Mouse (Mus musculus): Measurements from ENCODE around the gene Taar2.

Taar2 gene

DNA sequence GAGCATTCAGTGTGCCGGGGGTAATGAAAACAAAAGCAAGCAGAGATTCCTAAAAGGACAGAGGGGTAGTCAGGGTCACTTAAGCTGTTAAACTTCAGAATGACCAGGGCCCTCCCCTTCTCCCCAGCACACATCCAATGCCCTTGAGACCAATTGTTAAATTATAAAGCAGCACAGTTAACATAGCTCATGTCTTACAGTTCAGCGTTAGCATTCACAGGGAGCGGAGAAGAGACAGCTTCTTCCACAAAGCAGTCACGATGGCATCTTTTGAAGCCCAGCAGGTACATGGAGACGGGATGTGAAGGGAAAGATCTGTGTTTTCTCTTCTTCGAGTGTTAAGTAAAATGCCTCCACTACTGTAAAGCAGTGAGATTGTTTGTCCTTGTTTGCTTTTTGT is at the start of gene Taar2:
Taar2 (plus strand) TSS at position 261 of the 400 bp plus-strand sequence.
- DNase-seq, result no peak

DNA sequence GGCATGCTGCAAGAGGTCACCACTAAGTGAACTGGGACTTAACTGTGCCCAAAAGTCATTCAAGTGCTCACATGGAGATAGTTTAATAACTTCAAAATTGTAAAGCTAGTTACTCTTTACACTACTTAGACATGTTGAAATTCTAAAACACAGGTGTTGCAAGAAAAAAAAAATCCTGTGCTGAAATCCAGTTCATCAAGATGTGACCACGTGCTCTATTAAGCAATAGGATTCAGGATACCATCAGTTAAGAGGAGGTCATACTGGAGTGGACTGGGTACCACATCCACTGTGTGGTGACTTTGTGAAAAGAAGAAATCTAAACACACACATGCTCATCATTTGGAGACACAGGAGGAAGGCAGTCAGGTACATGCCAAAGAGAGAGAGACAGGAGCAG is 45.4 kb upstream of the Taar2 start:
- DNase-seq, result no peak

DNA sequence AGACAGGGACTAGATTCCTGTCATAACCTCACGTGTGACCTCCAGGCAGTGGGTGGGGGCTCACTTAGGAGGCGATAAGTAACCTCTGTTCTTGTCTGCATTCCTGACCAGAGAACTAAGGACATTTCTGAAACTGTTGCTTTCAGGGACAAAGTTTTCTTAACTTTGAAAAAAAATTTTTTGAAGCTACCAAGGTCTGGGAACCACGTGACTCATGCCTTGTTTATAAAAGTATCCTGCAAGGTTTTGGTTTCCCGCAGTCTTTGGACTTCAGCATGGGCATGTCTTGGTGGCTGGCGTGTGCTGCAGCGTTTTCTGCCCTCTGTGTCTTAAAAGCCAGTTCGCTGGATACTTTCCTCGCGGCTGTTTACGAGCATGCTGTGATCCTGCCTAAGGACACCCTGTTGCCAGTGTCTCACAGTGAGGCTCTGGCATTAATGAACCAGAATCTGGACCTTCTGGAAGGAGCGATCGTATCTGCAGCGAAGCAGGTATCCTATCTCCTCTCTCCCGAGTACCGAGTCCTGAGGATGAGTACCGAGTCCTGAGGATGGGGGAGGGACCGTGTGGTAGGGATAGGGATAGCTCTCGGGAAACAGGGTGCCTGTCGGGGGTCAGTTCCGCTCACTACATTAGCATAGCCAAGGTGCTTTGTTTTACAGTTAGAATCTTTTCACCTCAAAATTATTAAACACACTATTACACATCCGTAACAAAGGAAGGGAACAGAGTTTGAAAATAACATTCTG is 43.6 kb upstream of the Taar2 start, which contains the start of gene Vnn1:
Vnn1 (plus strand) TSS at position 88 of the 749 bp plus-strand sequence.
- DNase-seq, result peak; percentile 50

DNA sequence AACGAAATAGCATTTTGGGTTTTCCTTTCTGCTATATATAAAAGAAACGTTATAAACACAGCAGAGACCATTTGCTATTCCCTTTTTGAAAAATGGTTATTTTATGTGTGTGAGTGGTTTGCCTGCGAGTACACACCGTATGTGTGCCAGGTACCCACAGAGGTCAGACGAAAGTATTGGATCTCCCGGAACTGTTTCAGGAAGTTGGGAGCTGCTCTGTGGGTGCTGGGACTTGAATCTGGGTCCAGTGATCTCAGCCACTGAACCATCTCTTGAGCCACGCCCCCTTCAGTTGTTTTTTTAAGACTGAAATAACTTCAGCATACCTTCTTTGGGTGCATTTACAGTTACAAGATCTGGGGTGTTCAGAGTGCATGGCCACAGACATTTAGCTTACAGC is 43.0 kb upstream of the Taar2 start:
- DNase-seq, result no peak

DNA sequence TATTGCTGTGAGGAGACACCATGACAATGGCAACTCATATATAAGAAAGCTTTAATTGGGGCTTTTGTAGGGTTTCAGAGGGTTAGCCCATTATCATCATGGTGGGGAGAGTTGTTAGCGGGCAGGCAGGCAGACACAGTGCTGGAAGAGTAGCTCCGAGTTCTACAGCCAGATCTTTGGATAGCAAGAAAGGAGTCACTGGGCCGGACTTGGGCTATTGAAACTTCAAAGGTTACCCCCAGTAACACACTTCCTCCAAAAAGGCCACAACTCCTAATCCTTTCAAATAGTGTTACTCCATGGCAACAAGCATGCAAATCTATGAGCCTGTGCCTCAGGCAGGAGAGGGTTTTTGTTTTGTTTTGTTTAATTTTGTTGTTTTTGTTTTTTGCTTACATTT is 37.3 kb upstream of the Taar2 start:
- no peak for DNase-seq

DNA sequence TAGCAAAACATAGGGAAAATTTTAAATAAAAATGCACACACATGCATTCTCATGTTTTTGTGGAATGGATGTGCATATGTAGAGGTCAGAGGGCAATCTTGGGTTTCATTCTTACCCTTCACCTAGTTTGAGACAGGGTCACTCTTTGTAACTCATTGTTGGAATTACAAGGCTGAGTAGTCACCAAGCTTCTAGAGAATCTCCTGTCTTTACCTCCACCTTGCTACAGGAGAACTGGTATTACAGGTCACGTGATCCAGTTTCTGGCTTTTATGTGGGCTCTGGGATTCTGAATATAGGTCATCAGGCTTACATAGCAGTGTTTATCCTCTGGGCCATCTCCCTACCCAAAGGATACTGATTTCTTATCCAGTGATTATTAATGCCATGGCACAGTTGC is 32.7 kb upstream of the Taar2 start:
- peak; percentile 20 for DNase-seq

DNA sequence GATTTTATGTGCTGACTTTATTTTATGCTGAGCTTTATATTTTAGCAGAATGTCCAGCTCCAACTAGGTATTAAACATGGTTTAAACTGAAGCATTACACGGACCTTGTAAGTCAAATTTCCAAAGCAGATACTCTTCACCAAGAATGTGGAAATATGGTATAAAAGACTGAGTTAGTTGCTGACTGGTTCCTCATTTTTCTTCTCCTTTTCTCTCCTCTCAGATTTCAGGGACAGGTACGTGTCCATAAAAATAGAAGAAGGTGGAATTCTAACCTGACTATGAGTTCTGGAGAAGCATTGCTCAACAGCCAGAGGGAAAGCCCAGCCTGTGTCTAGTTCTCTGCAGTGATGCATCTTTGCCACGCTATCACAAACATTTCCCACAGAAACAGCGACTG is 18.3 kb upstream of the Taar2 start, which contains the start of gene Taar1:
Taar1 (plus strand) TSS at position 301 of the 400 bp plus-strand sequence.
- DNase-seq, result no peak

DNA sequence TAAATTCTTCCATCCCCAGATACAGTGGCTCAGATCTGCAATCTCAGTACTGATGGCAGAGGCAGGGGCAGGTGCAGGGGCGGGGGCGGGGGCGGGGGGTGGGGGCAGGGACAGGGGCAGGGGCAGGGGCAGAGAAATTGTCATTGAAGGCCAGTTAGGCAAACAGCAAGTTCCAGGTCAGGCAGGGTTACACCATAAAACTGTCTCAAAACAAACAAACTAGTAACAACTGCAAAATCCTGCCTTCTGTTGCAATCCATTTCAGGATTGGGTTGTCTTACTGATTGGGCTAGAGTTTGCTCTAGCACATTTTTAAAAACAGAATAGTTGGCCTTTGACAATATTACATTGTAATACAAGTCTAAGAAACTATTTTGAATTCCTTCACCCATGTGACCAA is 15.9 kb upstream of the Taar2 start:
- DNase-seq, result no peak

DNA sequence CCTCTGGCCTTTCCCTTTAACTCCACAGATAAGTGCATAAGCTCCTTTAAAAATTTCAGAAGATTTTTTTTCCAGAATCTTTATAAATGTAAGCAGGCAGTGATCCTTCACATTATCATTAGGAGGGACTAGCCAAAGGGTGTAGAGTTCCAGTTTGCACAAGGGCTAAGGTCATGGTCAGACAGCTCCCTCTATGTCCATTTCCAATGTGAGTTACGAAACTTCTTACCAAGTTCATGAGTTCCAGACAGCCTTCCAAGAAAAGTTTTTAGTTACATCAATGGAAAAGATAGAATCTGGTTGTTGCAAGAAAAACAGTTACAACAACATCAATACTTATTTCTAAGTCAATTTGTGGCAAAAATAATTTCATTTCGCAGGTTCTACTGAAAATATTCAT is 14.4 kb upstream of the Taar2 start:
- DNase-seq, result no peak

DNA sequence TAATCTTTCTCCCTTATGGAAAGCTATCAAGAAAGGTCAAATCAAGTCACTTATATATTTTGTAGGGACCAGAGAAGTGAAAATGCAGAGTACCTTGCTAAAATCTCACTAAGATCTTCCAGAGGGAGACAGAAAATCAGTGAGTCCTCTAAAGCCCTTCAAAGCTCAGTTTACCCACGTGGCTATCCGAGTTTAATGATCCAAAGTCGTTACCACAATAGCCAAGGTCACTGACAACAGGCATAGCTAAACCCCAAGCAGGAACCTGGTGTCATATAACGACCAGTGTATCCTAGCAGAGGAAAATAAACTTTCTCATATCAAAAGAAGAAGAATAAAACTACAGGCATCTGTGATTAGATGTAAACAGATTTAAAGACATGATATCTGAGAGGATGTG is 759 bp upstream of the Taar2 start:
- no peak for DNase-seq

DNA sequence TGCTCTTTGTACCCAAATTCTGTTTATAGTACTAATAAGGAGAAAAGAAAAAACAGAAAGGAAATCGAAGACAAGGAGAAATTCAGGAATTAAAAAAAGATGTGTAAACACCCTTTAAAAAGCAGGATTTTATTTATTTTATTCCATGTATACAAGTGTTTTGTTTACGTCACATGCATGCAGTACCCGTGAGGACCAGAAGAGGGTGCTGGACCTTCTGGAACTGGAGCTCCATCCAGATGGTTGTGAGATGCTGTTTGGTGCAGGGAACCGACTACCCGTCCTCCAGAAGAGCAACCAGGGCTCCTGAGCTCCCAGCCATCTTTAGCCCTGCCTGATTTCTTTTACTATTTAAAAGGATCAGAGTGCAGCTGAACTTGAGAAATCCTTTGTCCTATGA is 4.1 kb downstream of the Taar2 start:
- no peak for DNase-seq

DNA sequence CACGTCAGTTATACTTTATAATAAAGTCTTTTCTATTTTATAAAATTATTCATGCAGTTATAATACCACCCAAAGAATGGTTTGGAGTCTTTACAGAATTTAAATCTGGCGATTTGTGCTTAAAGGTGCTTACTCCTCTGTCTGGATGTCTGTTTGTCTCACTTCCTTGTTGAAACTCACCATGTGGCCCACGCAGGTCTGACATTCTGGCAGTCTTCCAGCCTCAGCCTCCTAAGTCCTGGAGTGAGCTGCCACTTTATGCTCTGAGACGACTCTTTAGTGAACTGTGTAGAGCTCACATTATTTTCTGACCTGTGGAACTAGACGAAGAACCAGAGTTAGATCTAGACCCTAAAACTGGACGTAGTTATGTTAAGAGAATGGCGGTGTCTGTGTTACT is 9.7 kb downstream of the Taar2 start:
- no peak for DNase-seq

DNA sequence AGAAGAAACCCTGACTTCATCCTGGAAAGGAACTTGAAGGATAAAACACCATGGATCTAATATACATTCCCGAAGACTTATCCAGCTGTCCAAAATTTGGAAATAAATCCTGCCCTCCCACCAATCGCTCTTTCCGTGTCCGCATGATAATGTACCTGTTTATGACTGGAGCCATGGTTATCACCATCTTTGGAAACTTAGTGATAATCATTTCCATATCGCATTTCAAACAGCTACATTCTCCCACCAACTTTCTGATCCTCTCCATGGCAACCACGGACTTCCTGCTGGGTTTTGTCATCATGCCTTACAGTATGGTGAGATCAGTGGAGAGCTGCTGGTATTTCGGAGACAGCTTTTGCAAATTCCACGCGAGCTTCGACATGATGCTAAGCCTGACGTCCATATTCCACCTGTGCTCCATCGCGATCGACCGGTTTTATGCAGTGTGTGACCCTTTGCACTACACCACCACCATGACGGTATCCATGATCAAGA is 11.2 kb downstream of the Taar2 start, which contains the start of gene Taar3:
Taar3 (plus strand) TSS at position 51 of the 498 bp plus-strand sequence.
- DNase-seq, result no peak

DNA sequence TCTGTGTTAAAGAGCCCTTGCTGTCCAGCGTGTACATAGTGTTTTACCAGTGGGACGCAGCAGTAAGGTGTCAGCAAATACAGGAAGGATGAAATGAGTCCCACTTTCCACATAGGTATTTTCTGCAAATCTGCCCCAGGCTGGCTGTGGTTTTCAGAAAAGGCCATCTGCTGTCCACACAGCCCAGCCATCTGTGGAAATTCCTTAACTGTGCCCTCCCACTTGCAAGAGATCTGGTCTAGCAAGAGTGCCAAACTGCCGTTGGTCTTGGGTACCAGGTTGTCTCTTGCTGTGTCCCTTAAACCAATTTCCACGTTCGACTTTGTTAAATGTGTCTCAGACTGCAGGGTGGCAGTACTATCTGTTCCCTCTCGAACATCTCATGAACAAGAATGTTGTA is 13.3 kb downstream of the Taar2 start:
- DNase-seq, result no peak

DNA sequence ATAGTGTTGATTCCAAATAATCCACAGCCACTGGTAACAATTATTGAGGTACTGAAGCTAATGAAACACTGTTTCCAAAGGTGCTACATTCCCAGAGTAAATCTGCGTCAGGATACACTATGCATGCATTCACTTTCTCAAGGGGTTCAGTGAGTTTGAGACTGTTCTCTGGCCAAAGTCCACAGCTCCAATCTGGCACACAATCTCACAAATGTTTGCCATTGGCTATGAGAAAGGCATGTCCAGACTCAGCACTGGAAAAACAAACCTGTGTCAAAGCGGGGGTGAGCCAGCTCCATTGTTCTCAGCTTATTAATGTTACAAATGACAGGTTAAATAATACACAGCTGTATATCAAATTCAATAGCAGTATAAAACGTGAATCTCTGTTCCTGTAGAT is 20.7 kb downstream of the Taar2 start:
- peak; percentile 65 for DNase-seq

DNA sequence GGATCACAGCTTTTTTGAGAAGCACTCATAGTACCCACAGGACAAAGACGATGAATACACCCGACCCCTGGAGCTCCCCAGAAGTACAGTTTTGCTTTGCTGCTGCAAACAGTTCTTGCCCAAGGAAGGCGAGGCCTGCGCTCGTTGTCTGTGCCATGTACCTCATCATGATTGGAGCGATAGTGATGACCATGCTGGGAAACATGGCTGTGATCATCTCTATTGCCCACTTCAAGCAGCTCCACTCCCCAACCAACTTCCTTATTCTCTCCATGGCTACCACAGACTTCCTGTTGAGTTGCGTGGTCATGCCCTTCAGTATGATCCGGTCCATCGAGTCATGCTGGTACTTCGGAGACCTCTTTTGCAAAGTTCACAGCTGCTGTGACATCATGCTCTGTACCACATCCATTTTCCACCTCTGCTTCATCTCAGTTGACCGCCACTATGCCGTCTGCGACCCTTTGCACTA is 22.1 kb downstream of the Taar2 start, which contains the start of gene Taar4:
Taar4 (plus strand) TSS at position 51 of the 472 bp plus-strand sequence.
- no peak for DNase-seq

DNA sequence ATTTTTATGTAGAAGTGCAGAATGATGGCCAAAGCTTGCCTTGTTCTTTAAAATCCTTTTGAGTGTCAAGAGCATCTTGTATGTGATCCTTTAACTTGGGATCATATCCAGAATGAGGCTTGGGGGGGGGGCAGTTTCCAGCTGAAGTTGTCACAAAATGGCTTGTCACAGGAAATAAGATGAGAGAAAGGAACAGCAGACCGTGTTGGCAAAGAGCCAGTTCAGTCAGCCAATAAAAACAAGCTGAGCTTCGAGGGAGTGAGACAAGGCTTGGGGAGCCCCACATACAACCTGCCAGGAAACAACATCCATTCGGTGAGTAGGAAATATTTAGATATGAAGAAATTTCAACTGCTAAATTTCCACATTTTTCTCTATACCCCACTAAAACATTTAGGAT is 25.1 kb downstream of the Taar2 start:
- DNase-seq, result peak; percentile 25

DNA sequence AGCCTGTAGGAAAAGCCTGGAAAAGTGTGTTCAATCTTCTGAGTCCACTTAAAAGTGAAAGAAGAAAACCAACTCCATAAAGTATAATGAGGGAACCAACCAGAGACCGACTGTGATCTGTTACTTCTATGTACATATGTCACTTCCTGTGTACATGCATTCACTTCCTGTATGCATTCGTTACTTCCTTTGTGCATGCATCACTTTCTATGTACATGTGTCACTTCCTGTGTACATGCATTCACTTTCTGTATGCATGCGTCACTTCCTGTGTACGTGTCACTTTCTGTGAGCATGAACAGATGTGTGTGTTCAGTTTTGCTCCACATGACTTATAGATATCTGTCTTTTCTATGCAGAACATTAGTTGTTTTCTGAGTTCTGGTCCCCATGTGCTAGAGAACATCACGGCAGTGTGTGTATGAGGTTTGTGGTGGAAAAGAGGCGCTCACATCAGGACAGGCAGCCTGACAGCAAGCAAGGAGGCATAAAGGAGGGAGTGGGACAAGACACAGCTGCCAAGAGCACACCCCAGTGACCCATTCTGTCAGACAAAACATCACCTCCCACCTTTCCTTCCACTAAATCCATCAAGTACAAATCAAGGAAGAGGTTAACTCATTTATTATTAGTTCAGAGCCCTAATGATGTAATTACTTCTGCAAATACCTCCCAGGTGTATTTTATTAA is 26.7 kb downstream of the Taar2 start:
- no peak for DNase-seq

DNA sequence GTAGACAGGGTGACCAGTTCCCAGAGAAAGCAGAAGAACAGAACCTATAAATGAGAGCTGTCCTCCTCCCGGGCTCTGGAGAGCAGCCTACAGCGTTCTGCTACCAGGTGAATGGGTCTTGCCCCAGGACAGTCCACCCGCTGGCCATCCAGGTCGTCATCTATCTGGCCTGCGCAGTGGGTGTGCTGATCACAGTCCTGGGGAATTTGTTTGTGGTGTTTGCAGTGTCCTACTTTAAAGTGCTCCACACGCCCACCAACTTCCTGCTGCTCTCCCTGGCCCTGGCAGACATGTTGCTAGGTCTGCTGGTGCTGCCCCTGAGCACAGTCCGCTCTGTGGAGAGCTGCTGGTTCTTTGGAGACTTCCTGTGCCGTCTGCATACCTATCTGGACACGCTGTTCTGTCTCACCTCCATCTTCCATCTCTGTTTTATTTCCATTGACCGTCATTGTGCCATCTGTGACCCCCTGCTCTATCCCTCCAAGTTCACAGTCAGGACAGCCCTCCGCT is 32.3 kb downstream of the Taar2 start, which contains the start of gene Taar5:
Taar5 (plus strand) TSS at position 51 of the 510 bp plus-strand sequence.
- DNase-seq, result no peak

DNA sequence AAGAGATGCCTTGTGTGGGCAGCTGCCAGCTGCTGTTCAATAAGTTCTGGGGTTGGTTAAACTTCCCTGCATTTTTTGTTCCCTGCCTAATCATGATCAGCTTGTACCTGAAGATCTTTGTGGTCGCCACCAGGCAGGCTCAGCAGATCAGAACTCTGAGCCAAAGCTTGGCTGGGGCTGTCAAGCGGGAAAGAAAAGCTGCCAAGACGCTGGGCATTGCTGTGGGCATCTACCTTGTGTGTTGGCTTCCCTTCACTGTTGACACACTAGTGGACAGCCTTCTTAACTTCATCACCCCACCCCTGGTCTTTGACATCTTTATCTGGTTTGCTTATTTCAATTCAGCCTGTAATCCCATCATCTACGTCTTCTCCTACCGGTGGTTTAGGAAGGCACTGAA is 32.9 kb downstream of the Taar2 start:
- no peak for DNase-seq

DNA sequence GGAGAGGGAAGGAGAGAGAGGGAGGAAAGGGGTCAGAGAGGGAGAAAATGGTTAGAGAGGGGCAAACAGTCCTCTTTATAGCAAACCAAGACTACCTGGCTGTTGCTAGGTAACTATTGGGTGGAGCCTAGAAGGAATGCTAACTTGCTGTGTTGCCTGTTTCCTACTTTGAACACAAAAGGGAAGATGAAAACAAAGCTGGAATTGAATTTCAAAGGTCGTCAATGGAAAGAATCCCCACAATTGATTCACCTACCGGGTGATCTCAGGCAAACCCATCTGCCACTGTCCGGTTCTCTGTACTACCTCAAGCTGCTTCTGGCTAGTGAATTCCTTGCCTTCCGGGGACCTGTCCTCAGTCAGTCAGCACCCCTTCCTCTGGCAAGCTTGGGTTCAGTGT is 39.6 kb downstream of the Taar2 start:
- DNase-seq, result no peak

DNA sequence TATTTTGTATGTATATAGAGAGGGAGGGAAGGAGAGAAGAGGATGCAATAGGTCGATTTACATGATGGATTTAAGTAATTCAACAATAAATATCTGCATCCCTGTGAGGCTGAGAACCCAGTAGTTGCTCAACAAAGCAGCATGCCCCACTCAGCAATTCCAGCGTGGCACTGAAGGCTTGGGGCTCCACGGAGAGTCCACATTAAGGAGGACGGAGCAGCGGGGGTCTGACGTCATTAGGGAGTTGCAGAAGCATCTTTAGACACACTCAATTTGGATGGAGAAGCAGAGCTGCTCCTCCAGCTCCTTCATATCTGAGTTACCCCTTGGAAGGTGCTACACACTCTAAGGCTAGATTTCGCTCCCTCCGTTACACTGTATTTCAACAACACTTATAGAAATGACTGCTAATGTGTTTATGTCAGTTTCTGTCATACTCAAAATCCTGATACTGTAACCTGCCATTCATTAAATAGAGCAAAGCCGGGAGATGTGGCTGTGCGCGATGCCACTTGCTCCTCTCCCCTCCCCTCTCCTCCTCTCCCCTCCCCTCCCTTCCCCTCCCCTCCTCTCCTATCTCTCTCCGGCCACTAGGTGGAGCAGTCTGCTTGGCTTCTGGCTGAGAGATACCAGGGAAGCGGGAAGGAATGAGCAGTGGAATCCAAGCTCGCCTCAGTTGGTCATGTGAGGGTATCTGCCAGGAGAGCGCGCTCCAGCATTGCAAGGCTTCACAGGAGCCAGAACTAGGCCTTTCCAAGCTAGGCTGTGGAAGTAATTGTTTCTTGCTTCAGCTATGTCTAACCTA is 40.7 kb downstream of the Taar2 start:
- peak; percentile 83 for DNase-seq

DNA sequence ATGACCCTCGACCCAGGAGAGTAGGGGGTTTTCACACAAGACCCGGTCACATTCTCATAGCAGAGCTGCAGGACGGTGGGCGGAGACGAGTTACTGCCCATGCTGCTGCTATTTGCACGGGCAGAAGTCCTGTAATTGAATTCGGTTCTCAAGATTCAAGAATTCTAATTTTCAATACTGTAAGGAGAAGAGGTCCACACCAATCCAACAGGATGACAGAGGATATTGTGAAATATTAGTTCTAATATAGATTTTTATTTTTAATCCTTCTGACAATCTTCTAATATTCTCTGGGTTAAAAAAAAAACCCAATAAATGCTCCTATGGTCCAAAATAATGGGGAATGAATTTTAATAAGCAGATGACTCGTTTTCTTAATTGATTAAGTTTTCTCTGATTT is 47.2 kb downstream of the Taar2 start, which contains the start of gene Taar6:
Taar6 (minus strand) TSS at position 101 of the 400 bp plus-strand sequence.
- no peak for DNase-seq

Measured in kidney, postnatal 14 days (tissue).